Mouse (Mus musculus) neural tube, embryonic 14.5 days (tissue): ENCODE results near the gene Rgs9bp. TPM values are rescaled to one million over a fixed set of nuclear protein-coding genes. Genes with fewer than 3 reads are reported as not detected.
A peak's percentile ranks its signal among the peaks of the same experiment; 100 is the strongest.

ENCODE experiments used
- ATAC-seq: fragments of 200-750 bp; cut with Nextera tagmentation; 2 replicates; pipeline ENCODE4 v1.8.0; 2017; ENCODE audit warnings: low read depth, mild to moderate bottlenecking, moderate TSS enrichment, moderate library complexity
- H3K27ac ChIP-seq: fragments of 300-500 bp; sonication (generic); 2 replicates; pipeline ENCODE4 v1.5.1; 2014; ENCODE audit warnings: low read depth, mild to moderate bottlenecking, control low read depth, low read length, moderate library complexity, mixed read lengths
- H3K27me3 ChIP-seq: fragments of 300-500 bp; sonication (generic); 2 replicates; pipeline ENCODE4 v1.6.1; 2014; ENCODE audit warnings: low read length; ENCODE audit not compliant: control insufficient read depth, insufficient read depth
- H3K36me3 ChIP-seq: fragments of 300-500 bp; sonication (generic); 2 replicates; pipeline ENCODE4 v1.6.1; 2014; ENCODE audit warnings: low read length, mixed read lengths; ENCODE audit not compliant: control insufficient read depth, insufficient read depth
- H3K4me1 ChIP-seq: fragments of 300-500 bp; sonication (generic); 2 replicates; pipeline ENCODE4 v1.6.1; 2014; ENCODE audit warnings: low read length; ENCODE audit not compliant: control insufficient read depth, insufficient read depth
- H3K4me2 ChIP-seq: fragments of 300-500 bp; sonication (generic); 2 replicates; pipeline ENCODE4 v1.6.1; 2014; ENCODE audit warnings: mild to moderate bottlenecking, low read depth, low read length, control low read depth
- H3K4me3 ChIP-seq: fragments of 300-500 bp; sonication (generic); 2 replicates; pipeline ENCODE4 v1.5.1; 2014; ENCODE audit warnings: low read depth, low read length, control low read depth, mixed read lengths
- H3K9ac ChIP-seq: fragments of 300-500 bp; sonication (generic); replicated peaks from 2 replicates; pipeline ENCODE4 v1.6.1; 2014; ENCODE audit warnings: low read depth, mild to moderate bottlenecking, control low read depth, low read length, mixed read lengths
- H3K9me3 ChIP-seq: fragments of 300-500 bp; sonication (generic); 2 replicates; pipeline ENCODE4 v1.6.1; 2016; ENCODE audit warnings: low read length; ENCODE audit not compliant: control insufficient read depth
- WGBS: fragments of 180-500 bp; shearing (Covaris S2); extraction: QIAGEN DNeasy Blood & Tissue Kit; methylation state at CpG from one replicate; pipeline ENCODE4 v1.1.7; 2014; 5-methylcytosine and 5-hydroxymethylcytosine counted together
- polyA plus RNA-seq: library from polyadenylated mRNA; unstranded; fragments of >200 nt; fragmentation: Nextera tagmentation; extraction: Ambion mirVana; gene quantifications from 2 replicates; pipeline ENCODE4 v1.2.1, GENCODE M21; 2014

The Rgs9bp gene
- 0.08 and 0.30 TPM in 2 replicates for polyA plus RNA-seq

DNA sequence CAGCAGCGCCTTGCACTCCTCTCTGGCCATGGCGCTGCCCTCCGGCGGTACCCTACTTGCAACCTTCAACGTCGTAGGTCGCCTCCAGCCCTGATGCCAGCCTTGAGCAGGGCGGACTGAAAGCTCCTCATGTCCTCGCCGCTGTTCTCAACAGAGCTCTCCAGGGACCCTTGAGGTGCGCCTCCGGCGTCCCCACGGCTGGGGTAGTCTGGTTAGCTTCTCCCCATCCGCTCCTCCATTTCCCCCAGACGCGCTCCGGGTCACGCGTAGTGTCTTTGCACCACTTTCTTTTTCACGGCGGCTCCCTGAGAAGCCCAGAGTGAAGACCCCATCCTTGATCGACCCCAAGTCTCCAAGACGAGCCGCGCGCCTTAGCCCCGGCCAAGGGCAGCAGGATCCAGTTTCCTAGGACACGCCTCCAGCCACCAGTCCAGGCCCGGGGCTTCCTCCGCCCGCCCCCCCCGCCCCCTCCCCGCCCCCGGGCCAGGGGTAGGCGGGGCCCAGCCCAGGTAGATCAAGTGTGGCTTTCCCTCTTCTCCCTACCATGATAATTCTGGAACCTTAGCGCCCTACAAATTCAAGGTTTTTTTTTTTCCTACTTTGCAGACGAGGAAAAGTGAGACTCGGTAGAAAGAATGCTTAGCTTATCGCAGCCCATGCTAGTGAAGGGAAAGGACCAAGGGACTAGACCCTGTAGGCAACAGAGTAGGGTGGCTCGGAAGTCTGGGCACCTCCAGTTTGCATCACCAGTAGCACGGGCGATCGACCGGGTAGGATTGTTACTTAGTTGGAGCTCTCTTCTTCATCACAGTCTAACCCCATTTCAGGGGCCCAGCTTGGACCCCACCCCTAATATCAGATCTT lies at the start of gene Rgs9bp:
Rgs9bp (minus strand) TSS at position 392 of the 864 bp plus-strand sequence.
- H3K4me2 ChIP-seq: peak within 1 kb of the TSS; percentile 100
- peak within 1 kb of the TSS; percentile 46 for H3K27ac ChIP-seq
- H3K27me3 ChIP-seq: peaks cover 19% of the 10 kb centered on the region
- WGBS: under 1% methylated on average over 45 of the region's 45 CpGs
- peak within 1 kb of the TSS; percentile 94 for H3K4me3 ChIP-seq
- ATAC-seq: peak; percentile 59
- H3K9me3 ChIP-seq: no peaks in the 10 kb centered on the region
- peak within 1 kb of the TSS; percentile 82 for H3K9ac ChIP-seq
- peaks cover 21% of the 10 kb centered on the region for H3K4me1 ChIP-seq
- H3K36me3 ChIP-seq: no peaks in the 10 kb centered on the region

- 72% methylated on average over 5 of the region's 5 CpGs for WGBS
- Histone ChIP-seq H3K9ac (no peak overlapping the region), H3K9me3 (no peaks in the 10 kb centered on the region), H3K4me3 (no peak overlapping the region), H3K36me3 (peaks cover 19% of the 10 kb centered on the region), H3K27me3 (no peaks in the 10 kb centered on the region), H3K4me2 (no peak overlapping the region), H3K4me1 (no peaks in the 10 kb centered on the region), H3K27ac (no peak overlapping the region)
- no peak for ATAC-seq
Measured at GRCm38 (mm10) chr7:35628496-35628895, 43.1 kb upstream of the Rgs9bp start.

GRCm38 (mm10) chr7:35627371-35627770 lies 42.0 kb upstream of the Rgs9bp start:
- ATAC-seq: no peak
- Histone ChIP-seq H3K4me1 (no peaks in the 10 kb centered on the region), H3K36me3 (peaks cover 20% of the 10 kb centered on the region), H3K4me3 (no peak overlapping the region), H3K27me3 (no peaks in the 10 kb centered on the region), H3K9me3 (no peaks in the 10 kb centered on the region), H3K27ac (no peak overlapping the region), H3K4me2 (no peak overlapping the region), H3K9ac (no peak overlapping the region)
- 93% methylated on average over 10 of the region's 10 CpGs for WGBS

DNA sequence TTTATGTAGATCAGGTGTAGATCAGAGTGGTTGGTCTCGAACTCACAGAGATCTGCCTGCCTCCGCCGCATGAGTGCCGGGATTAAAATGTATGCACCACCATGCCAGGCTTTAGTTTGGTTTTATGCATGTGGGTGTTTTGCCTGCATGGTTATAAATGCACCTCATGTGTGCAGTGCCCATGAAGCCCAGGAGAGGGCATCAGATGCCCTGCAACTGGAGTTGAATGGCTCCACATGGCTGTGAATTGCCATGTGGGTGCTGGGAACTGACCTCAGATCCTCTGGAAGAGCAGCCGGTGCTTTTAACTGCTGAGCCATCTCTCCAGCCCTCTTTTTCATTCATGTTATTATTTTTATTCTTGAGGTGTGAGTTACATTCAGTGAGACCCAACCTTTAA lies 40.7 kb upstream of the Rgs9bp start:
- Histone ChIP-seq H3K36me3 (peaks cover 14% of the 10 kb centered on the region), H3K4me1 (no peaks in the 10 kb centered on the region)

GRCm38 (mm10) chr7:35622626-35623025 lies 37.2 kb upstream of the Rgs9bp start:
- Histone ChIP-seq H3K4me2 (no peak overlapping the region), H3K9me3 (no peaks in the 10 kb centered on the region), H3K9ac (no peak overlapping the region), H3K27ac (no peak overlapping the region), H3K4me3 (no peak overlapping the region), H3K4me1 (no peaks in the 10 kb centered on the region), H3K27me3 (no peaks in the 10 kb centered on the region), H3K36me3 (peaks cover 19% of the 10 kb centered on the region; the same call in 1 of the 2 replicates)
- no peak for ATAC-seq
- 94% methylated on average over 10 of the region's 10 CpGs for WGBS

More for the DNA sequence above, 40.7 kb upstream of the Rgs9bp start:
- H3K4me3 ChIP-seq: no peak overlapping the region
- WGBS: 98% methylated on average over 5 of the region's 5 CpGs
- no peak overlapping the region for H3K9ac ChIP-seq
- ATAC-seq: no peak
- H3K27ac ChIP-seq: no peak overlapping the region
- no peak overlapping the region for H3K4me2 ChIP-seq
- no peaks in the 10 kb centered on the region for H3K27me3 ChIP-seq
- H3K9me3 ChIP-seq: no peaks in the 10 kb centered on the region

- Histone ChIP-seq H3K4me2 (no peak overlapping the region), H3K36me3 (peaks cover 22% of the 10 kb centered on the region), H3K27ac (no peak overlapping the region), H3K27me3 (no peaks in the 10 kb centered on the region), H3K9me3 (no peaks in the 10 kb centered on the region), H3K4me1 (no peaks in the 10 kb centered on the region), H3K9ac (no peak overlapping the region), H3K4me3 (no peak overlapping the region)
- 18% methylated on average over 4 of the region's 4 CpGs for WGBS
- no peak for ATAC-seq
Measured at GRCm38 (mm10) chr7:35617513-35617912, 32.1 kb upstream of the Rgs9bp start.

GRCm38 (mm10) chr7:35609245-35609644 lies 23.9 kb upstream of the Rgs9bp start:
- no peaks in the 10 kb centered on the region for H3K9me3 ChIP-seq
- no peaks in the 10 kb centered on the region for H3K4me1 ChIP-seq
- H3K27ac ChIP-seq: no peak overlapping the region
- no peak overlapping the region for H3K4me3 ChIP-seq
- peaks cover 15% of the 10 kb centered on the region for H3K36me3 ChIP-seq
- WGBS: 93% methylated on average over 10 of the region's 10 CpGs
- no peaks in the 10 kb centered on the region for H3K27me3 ChIP-seq
- no peak overlapping the region for H3K4me2 ChIP-seq
- H3K9ac ChIP-seq: no peak overlapping the region
- ATAC-seq: no peak

- no peaks in the 10 kb centered on the region for H3K9me3 ChIP-seq
- no peak overlapping the region for H3K27ac ChIP-seq
- WGBS: 93% methylated on average over 10 of the region's 10 CpGs
- peaks cover 11% of the 10 kb centered on the region for H3K36me3 ChIP-seq
- no peak overlapping the region for H3K9ac ChIP-seq
- no peak overlapping the region for H3K4me3 ChIP-seq
- H3K4me1 ChIP-seq: no peaks in the 10 kb centered on the region
- H3K4me2 ChIP-seq: no peak overlapping the region
- ATAC-seq: no peak
- no peaks in the 10 kb centered on the region for H3K27me3 ChIP-seq
Measured at GRCm38 (mm10) chr7:35606816-35607215, 21.4 kb upstream of the Rgs9bp start.

GRCm38 (mm10) chr7:35602766-35603165 lies 17.4 kb upstream of the Rgs9bp start:
- 99% methylated on average over 5 of the region's 5 CpGs for WGBS

More at GRCm38 (mm10) chr7:35602766-35603165, 17.4 kb upstream of the Rgs9bp start:
- no peak for ATAC-seq
- Histone ChIP-seq H3K4me3 (no peak overlapping the region), H3K27me3 (no peaks in the 10 kb centered on the region), H3K9ac (no peak overlapping the region), H3K9me3 (no peaks in the 10 kb centered on the region), H3K36me3 (no peaks in the 10 kb centered on the region), H3K4me1 (no peaks in the 10 kb centered on the region), H3K4me2 (no peak overlapping the region), H3K27ac (no peak overlapping the region)
